Mouse (Mus musculus) neural tube, embryonic 14.5 days (tissue): ENCODE data around the gene Kng1. TPM values are rescaled to one million over a fixed set of nuclear protein-coding genes. Genes with fewer than 3 reads are reported as not detected.

ENCODE experiments used
- ATAC-seq: fragments of 200-750 bp; cut with Nextera tagmentation; 2 replicates; pipeline ENCODE4 v1.8.0; 2017; ENCODE audit warnings: low read depth, mild to moderate bottlenecking, moderate TSS enrichment, moderate library complexity
- H3K27ac ChIP-seq: fragments of 300-500 bp; sonication (generic); 2 replicates; pipeline ENCODE4 v1.5.1; 2014; ENCODE audit warnings: low read depth, mild to moderate bottlenecking, control low read depth, low read length, moderate library complexity, mixed read lengths
- H3K27me3 ChIP-seq: fragments of 300-500 bp; sonication (generic); 2 replicates; pipeline ENCODE4 v1.6.1; 2014; ENCODE audit warnings: low read length; ENCODE audit not compliant: control insufficient read depth, insufficient read depth
- H3K36me3 ChIP-seq: fragments of 300-500 bp; sonication (generic); 2 replicates; pipeline ENCODE4 v1.6.1; 2014; ENCODE audit warnings: low read length, mixed read lengths; ENCODE audit not compliant: control insufficient read depth, insufficient read depth
- H3K4me1 ChIP-seq: fragments of 300-500 bp; sonication (generic); 2 replicates; pipeline ENCODE4 v1.6.1; 2014; ENCODE audit warnings: low read length; ENCODE audit not compliant: control insufficient read depth, insufficient read depth
- H3K4me2 ChIP-seq: fragments of 300-500 bp; sonication (generic); 2 replicates; pipeline ENCODE4 v1.6.1; 2014; ENCODE audit warnings: mild to moderate bottlenecking, low read depth, low read length, control low read depth
- H3K4me3 ChIP-seq: fragments of 300-500 bp; sonication (generic); 2 replicates; pipeline ENCODE4 v1.5.1; 2014; ENCODE audit warnings: low read depth, low read length, control low read depth, mixed read lengths
- H3K9ac ChIP-seq: fragments of 300-500 bp; sonication (generic); replicated peaks from 2 replicates; pipeline ENCODE4 v1.6.1; 2014; ENCODE audit warnings: low read depth, mild to moderate bottlenecking, control low read depth, low read length, mixed read lengths
- H3K9me3 ChIP-seq: fragments of 300-500 bp; sonication (generic); 2 replicates; pipeline ENCODE4 v1.6.1; 2016; ENCODE audit warnings: low read length; ENCODE audit not compliant: control insufficient read depth
- WGBS: fragments of 180-500 bp; shearing (Covaris S2); extraction: QIAGEN DNeasy Blood & Tissue Kit; methylation state at CpG from one replicate; pipeline ENCODE4 v1.1.7; 2014; 5-methylcytosine and 5-hydroxymethylcytosine counted together
- polyA plus RNA-seq: library from polyadenylated mRNA; unstranded; fragments of >200 nt; fragmentation: Nextera tagmentation; extraction: Ambion mirVana; gene quantifications from 2 replicates; pipeline ENCODE4 v1.2.1, GENCODE M21; 2014

The Kng1 gene
- polyA plus RNA-seq, 1 experiment from 2014 or later: 0.33 TPM

- ATAC-seq: peak; percentile 75
- H3K27ac ChIP-seq: no peak overlapping the region
- no peaks in the 10 kb centered on the region for H3K36me3 ChIP-seq
- no peaks in the 10 kb centered on the region for H3K9me3 ChIP-seq
- peak overlapping the region; percentile 17; the same call in 1 of the 2 replicates for H3K9ac ChIP-seq
- no peaks in the 10 kb centered on the region for H3K4me1 ChIP-seq
- H3K4me2 ChIP-seq: peak overlapping the region; percentile 50
- 4% methylated on average over 9 of the region's 9 CpGs for WGBS
- no peaks in the 10 kb centered on the region for H3K27me3 ChIP-seq
- H3K4me3 ChIP-seq: peak overlapping the region; percentile 2
Observed at GRCm38 (mm10) chr16:23100099-23100575, 42.5 kb downstream of the Kng1 start.

GRCm38 (mm10) chr16:23100613-23101012 lies 42.9 kb downstream of the Kng1 start:
- Histone ChIP-seq H3K4me2 (peak overlapping the region; percentile 50), H3K4me3 (no peak overlapping the region), H3K9ac (no peak overlapping the region), H3K27me3 (no peaks in the 10 kb centered on the region), H3K27ac (no peak overlapping the region), H3K36me3 (no peaks in the 10 kb centered on the region), H3K4me1 (no peaks in the 10 kb centered on the region), H3K9me3 (no peaks in the 10 kb centered on the region)
- 17% methylated on average over 10 of the region's 10 CpGs for WGBS
- ATAC-seq: no peak

GRCm38 (mm10) chr16:23102340-23103037 lies 44.8 kb downstream of the Kng1 start:
- H3K36me3 ChIP-seq: no peaks in the 10 kb centered on the region
- WGBS: 16% methylated on average over 15 of the region's 15 CpGs
- H3K9me3 ChIP-seq: no peaks in the 10 kb centered on the region
- ATAC-seq: no peak
- H3K4me3 ChIP-seq: no peak overlapping the region
- H3K4me1 ChIP-seq: no peaks in the 10 kb centered on the region
- H3K27me3 ChIP-seq: no peaks in the 10 kb centered on the region
- no peak overlapping the region for H3K27ac ChIP-seq
- H3K4me2 ChIP-seq: peak overlapping the region; percentile 33; the same call in 1 of the 2 replicates
- 0 out of 2 replicates have a peak overlapping the region, but pooled peaks have one; percentile 7 for H3K9ac ChIP-seq

GRCm38 (mm10) chr16:23103038-23103745 lies 45.5 kb downstream of the Kng1 start:
- H3K4me3 ChIP-seq: no peak overlapping the region

DNA sequence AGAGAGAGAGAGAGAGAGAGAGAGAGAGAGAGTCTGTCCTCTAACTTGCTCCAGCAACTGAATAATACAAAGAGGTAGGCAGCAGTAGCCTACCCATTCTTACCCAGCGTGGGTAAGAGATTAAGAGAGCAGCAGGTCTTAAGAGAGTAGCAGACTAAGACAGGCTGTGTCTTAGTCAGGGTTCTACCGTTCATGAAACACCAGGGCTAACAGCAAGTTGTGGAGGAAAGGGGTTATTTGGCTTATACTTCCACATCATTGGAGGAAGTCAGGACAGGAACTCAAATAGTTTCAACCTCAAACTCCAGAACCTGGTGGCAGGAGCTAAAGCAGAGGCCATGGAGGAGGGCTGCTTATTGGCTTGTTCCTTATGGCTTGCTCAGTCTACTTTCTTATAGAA lies 46.2 kb downstream of the Kng1 start:
- 80% methylated on average over 2 of the region's 2 CpGs for whole genome bisulfite sequencing
- no peak overlapping the region for H3K4me3 ChIP-seq
- H3K27ac ChIP-seq: no peak overlapping the region
- H3K36me3 ChIP-seq: peaks cover 2% of the 10 kb centered on the region; the same call in 1 of the 2 replicates
- ATAC-seq: no peak
- no peak overlapping the region for H3K4me2 ChIP-seq
- no peaks in the 10 kb centered on the region for H3K9me3 ChIP-seq
- no peaks in the 10 kb centered on the region; the same call in 1 of the 2 replicates for H3K27me3 ChIP-seq
- no peak overlapping the region for H3K9ac ChIP-seq
- peaks cover under 1% of the 10 kb centered on the region; the same call in 1 of the 2 replicates for H3K4me1 ChIP-seq

More at GRCm38 (mm10) chr16:23103038-23103745, 45.5 kb downstream of the Kng1 start:
- Histone ChIP-seq H3K27me3 (no peaks in the 10 kb centered on the region; the same call in 1 of the 2 replicates), H3K36me3 (no peaks in the 10 kb centered on the region), H3K27ac (no peak overlapping the region), H3K4me2 (peak overlapping the region; percentile 33; the same call in 1 of the 2 replicates), H3K9me3 (no peaks in the 10 kb centered on the region), H3K9ac (0 out of 2 replicates have a peak overlapping the region, but pooled peaks have one; percentile 7), H3K4me1 (no peaks in the 10 kb centered on the region)
- ATAC-seq: no peak
- 40% methylated on average over 17 of the region's 17 CpGs for WGBS

DNA sequence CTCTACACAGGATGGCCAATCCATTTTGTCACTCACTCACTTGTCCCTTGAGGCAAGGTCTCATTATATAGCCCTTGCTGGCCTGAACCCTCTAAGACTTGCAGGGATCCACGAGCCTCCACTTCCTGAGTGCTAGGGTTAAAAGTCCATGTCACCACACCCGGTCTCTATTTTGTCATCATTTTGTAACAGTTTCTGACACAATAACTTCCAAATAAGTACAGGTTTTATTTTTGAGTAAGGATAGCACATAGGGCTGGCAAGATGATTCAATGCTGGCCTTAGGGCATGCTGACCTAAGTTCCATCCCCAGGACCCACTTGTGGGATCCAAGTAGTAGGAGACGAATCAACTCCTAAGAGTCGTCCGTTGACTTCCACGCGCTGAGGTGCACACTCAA lies 48.5 kb downstream of the Kng1 start:
- ATAC-seq: no peak
- Histone ChIP-seq H3K9ac (no peak overlapping the region), H3K27me3 (no peaks in the 10 kb centered on the region; the same call in 1 of the 2 replicates), H3K4me1 (peaks cover 14% of the 10 kb centered on the region), H3K36me3 (peaks cover 19% of the 10 kb centered on the region; the same call in 1 of the 2 replicates), H3K27ac (no peak overlapping the region), H3K9me3 (no peaks in the 10 kb centered on the region), H3K4me2 (no peak overlapping the region), H3K4me3 (no peak overlapping the region)
- 77% methylated on average over 7 of the region's 7 CpGs for WGBS

GRCm38 (mm10) chr16:23107231-23107942 lies 49.7 kb downstream of the Kng1 start, which contains the start of gene Eif4a2:
Gene Eif4a2, plus strand, starts transcription at chr16:23107444.
- H3K9me3 ChIP-seq: no peaks in the 10 kb centered on the region
- under 1% methylated on average over 71 of the region's 71 CpGs for WGBS
- ATAC-seq: peak; percentile 92

GRCm38 (mm10) chr16:23107946-23108759 lies 50.5 kb downstream of the Kng1 start:
- Histone ChIP-seq H3K36me3 (peaks cover 38% of the 10 kb centered on the region), H3K27me3 (no peaks in the 10 kb centered on the region; the same call in 1 of the 2 replicates), H3K27ac (peak overlapping the region; percentile 99), H3K4me3 (peak overlapping the region; percentile 100), H3K4me1 (peaks cover 14% of the 10 kb centered on the region), H3K9me3 (no peaks in the 10 kb centered on the region), H3K4me2 (peak overlapping the region; percentile 99), H3K9ac (peak overlapping the region; percentile 100)
- WGBS: under 1% methylated on average over 52 of the region's 52 CpGs
- peak; percentile 92 for ATAC-seq

More at GRCm38 (mm10) chr16:23107231-23107942, 49.7 kb downstream of the Kng1 start, which contains the start of gene Eif4a2:
- Histone ChIP-seq H3K4me3 (peak within 1 kb of the TSS; percentile 100), H3K27me3 (no peaks in the 10 kb centered on the region; the same call in 1 of the 2 replicates), H3K27ac (peak within 1 kb of the TSS; percentile 99), H3K4me2 (peak within 1 kb of the TSS; percentile 99), H3K36me3 (peaks cover 31% of the 10 kb centered on the region), H3K4me1 (peaks cover 14% of the 10 kb centered on the region), H3K9ac (peak within 1 kb of the TSS; percentile 100)
